Mouse (Mus musculus) thymus, postnatal 25 days (tissue): ENCODE results near the gene Ice2.

Source experiments
- DNase-seq: peaks from one replicate; pipeline ENCODE4 v3.0.0; 2022

Gene Ice2

GRCm38 (mm10) chr9:69397760-69398452, at the start of gene Ice2:
Gene Ice2 (plus strand): TSS chr9:69397906.
- DNase-seq = peak; percentile 71

DNA sequence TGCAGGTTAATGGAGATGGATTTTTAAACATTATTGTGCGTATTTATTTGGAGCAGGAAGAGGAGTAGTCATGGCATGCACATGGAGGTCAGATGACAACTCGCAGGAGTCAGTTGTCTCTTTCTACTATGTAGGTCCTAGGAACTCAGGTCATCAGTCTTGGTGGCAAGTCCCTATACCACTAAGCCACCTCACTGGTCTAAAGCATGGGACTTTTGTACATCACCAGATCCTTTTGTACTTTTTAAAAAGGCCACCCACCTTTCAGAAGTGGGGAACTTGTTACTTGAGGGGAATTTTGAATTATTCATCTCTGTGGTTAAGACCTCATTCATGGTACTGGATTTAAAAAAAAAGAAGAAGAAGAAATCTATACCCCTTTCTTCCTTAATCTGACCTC, 48.2 kb upstream of the Ice2 start:
- DNase-seq = no peak

DNA sequence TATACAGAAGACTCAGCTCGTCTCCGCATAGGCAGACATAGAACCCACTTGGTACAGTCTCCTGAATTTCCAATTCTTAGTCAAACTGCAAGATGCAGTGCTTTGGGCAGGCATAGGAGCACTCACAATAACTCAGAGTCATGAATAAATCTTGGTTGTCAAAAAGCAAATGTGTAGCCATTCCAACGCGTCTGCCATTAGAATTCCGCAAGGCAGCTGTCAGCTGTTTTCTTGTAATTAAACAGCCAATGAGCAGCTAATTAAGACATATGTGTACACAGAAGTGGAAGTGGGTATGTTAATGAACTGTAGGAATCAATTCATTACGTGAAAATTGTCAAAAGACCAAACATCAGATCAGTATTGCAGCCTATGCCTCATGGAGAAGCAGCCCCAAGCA, 43.5 kb upstream of the Ice2 start:
- DNase-seq = no peak

- peak; percentile 69 for DNase-seq
These were observed 39.9 kb upstream of the Ice2 start for GRCm38 (mm10) chr9:69357834-69358233.

DNA sequence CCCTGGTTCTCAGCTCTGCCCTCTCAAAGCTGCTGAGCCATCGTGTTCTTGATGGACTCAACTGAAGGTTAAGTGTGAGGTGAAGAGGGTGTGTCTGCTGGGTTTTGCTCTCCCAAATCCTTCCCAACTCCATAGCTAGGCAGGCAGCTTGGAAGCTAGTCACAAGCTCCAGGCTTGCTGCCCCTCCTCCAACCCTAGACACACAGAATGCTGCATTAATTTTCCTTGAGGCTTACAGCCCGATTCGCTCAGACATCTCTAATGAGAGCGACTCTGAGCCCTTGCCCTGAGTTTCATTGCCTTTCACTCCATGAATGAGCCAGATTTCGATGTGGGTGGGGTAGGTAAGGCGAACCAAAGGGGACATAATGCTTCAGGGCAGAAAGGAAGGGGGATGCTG, 38.9 kb upstream of the Ice2 start:
- DNase-seq = no peak

DNA sequence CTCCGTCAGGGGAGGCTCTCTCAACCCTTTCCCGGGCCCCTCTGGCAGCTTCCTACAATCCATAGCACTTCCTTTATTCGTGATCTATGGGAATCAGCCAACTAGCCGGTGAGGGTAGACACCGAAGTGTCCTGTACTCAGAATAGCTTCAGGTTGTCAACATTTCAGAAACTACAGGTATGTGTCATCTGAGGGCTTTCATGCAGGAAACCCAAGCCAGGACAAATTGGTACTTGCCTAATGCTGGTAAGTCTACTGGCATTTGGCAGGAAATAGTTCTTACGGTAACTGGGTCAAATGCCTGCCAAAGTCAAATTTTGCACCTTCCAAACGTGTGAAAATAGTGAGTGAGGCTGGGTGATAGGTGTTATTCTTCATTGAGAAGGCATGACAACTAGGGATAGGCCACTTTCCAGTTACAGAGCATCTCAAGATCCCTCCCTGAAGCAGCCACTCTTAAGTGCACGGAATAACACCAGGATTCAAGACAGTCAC, 35.7 kb upstream of the Ice2 start:
- DNase-seq = no peak

DNA sequence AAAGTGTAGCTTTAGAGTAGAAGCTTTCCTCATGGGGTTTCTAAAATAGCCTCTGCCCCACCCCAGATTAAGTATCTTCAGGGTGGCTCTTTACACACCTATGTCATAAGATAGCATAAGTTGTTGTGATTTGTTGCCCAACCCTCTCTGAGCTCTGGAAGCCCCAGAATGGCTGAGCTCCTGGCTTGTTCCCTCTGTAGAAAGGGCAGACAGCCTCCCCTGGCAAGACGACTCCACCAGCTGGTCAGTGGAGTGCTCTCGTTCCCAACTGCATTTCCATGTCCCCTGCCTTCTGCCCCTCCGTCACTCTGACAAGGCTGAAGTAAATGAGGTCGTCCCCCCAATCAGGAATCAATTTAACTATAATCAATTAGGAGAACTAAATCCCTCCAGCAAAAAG, 34.9 kb upstream of the Ice2 start:
- DNase-seq = no peak

GRCm38 (mm10) chr9:69364117-69364516, 33.6 kb upstream of the Ice2 start:
- no peak for DNase-seq

DNA sequence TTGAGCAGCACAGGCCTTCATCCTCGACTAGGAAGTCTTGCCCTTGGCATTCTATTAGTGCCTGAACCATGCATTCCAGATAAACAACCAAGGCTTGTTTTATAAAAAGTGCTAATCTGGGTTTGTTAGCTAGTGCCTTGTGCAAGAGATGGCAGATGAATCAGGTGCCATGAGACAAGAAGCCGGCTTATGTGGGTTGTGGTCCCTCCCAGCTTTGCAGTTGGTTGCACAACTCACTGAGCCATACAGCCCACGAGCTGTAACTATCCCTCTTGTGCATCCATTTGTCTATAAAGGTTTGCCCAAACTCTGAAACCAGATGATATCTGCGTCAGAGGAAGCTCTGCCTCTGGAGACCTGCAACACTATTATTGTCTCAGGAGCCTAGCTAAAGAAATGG, 30.7 kb upstream of the Ice2 start:
- DNase-seq = no peak

GRCm38 (mm10) chr9:69368071-69368470, 29.6 kb upstream of the Ice2 start:
- DNase-seq = peak; percentile 69

GRCm38 (mm10) chr9:69371046-69371724, 26.5 kb upstream of the Ice2 start:
- no peak for DNase-seq

- no peak for DNase-seq
These were observed 24.8 kb upstream of the Ice2 start for GRCm38 (mm10) chr9:69372871-69373270.

GRCm38 (mm10) chr9:69376982-69377653, 20.6 kb upstream of the Ice2 start:
- no peak for DNase-seq

- DNase-seq = no peak
These were observed 20.1 kb upstream of the Ice2 start for GRCm38 (mm10) chr9:69377654-69378045.

GRCm38 (mm10) chr9:69380546-69380945, 17.2 kb upstream of the Ice2 start:
- DNase-seq = no peak

- DNase-seq = no peak
These were observed 16.0 kb upstream of the Ice2 start for GRCm38 (mm10) chr9:69381741-69382140.

- no peak for DNase-seq
These were observed 13.2 kb upstream of the Ice2 start for GRCm38 (mm10) chr9:69384475-69384874.

DNA sequence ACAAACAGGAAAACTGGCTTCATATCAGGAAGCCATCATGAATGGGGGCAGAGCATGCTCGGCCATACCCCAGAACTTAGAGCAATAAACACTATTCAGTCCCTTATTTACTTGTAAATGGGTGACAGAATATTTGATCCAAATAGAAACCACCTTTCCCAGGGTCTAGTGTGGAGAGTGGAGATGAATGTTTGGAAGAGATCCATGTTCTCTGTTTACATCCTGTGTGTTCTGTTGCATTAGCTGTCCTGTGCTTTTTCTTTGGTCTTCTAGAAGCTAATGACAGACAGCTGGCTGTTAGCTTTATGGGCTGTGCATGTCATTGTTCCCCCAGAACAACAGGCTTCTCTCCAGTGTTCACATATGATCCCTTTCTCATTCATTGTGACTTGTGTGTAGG, 12.8 kb upstream of the Ice2 start:
- no peak for DNase-seq

DNA sequence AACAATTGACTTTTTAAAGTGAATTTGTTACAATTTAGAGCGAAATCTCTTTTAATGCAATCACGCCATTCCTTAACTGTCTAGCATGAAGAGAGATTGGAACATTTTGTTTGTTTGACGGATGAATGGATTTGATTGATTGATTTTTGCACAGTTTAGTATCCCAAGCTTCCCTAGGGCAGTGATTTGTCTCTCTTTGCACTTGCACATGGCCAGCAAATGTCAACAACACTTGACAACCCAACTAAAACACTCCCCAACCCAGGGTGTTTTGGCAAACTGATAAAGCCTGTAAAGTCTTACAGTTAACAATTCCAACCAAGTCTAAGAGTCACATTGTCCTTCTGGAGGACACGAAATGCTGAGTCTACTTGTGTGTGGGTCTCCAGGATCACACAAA, 10.4 kb upstream of the Ice2 start:
- DNase-seq = no peak

GRCm38 (mm10) chr9:69390631-69391030, 7.1 kb upstream of the Ice2 start:
- DNase-seq = no peak

DNA sequence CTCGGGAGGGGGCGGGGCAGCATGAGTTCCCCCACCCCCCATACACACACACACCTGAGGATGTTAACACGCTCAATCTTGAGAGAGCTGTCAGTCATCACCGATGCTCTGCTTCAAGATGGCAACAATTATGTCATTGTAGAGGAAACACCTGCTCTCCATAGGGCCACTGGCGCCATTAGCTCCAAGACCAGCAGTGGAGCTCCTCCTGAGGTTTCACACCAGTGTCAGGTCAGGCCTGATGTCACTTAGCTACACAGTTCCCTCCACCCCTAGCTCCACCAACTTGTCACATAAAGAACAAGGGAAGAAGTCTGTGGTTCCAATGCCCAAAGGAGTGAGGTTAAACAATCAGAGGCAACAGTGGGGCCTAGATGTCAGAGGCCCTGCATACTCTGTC, 3.5 kb upstream of the Ice2 start:
- no peak for DNase-seq

- DNase-seq = no peak
These were observed 310 bp upstream of the Ice2 start for GRCm38 (mm10) chr9:69397432-69397759.

DNA sequence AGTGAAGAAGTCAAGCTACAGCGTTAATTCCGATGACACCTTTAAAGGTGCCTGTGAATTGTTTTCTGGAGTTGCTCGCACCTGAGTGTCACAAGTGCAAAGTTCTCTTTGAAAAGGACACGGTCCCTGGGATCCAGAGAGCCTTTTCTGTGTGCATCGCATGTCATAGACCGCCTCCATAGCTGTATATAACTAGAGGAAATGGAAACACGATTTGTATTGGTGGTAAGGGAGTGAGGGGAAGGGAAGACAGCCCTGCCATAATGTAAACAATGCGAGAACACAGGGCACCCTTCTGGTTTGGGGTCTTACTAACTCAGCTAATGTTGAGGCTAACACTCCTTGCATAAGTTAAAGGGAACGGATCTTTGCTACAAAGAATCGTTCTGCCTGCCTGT, 746 bp downstream of the Ice2 start:
- no peak for DNase-seq

DNA sequence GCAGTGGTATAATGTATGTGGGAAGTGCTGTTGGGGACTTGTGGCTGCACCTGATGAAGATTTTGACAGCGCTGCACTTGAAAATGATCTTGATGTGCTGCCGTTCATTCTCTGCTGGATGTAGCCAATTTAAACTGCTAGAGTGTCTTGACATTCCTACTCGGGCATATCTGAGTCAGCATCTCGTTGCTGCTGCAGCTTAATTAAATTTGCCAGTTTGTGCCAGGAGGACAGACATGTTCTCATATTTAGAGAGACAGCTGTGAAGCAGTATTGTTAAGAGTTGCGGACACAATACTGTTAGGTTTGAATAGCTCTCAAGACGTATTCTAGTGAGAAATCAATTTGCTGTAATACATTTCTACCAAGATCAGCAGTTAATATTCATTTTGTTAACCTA, 7.0 kb downstream of the Ice2 start:
- no peak for DNase-seq
